Mouse (Mus musculus) hindbrain, embryonic 12.5 days (tissue): ENCODE measurements at regions not wholly inside any gene's neighbourhood (a gene's known extent, or its start where the extent isn't known, plus 50 kb on each side); places are given as distances from the start of the nearest gene placed in this dataset.

ENCODE experiments used
- ATAC-seq: fragments of 200-750 bp; cut with Nextera tagmentation; 2 replicates; pipeline ENCODE4 v1.8.0; 2017; ENCODE audit warnings: moderate TSS enrichment; ENCODE audit not compliant: low FRiP score
- H3K27ac ChIP-seq: fragments of 300-500 bp; sonication (generic); 2 replicates; pipeline ENCODE4 v1.5.1; 2016; ENCODE audit warnings: mild to moderate bottlenecking
- H3K27me3 ChIP-seq: fragments of 300-500 bp; sonication (generic); 2 replicates; pipeline ENCODE4 v1.6.1; 2016; ENCODE audit warnings: mild to moderate bottlenecking
- H3K36me3 ChIP-seq: fragments of 300-500 bp; sonication (generic); 2 replicates; pipeline ENCODE4 v1.6.1; 2016; ENCODE audit warnings: mild to moderate bottlenecking
- H3K4me1 ChIP-seq: fragments of 300-500 bp; sonication (generic); 2 replicates; pipeline ENCODE4 v1.6.1; 2016
- H3K4me2 ChIP-seq: fragments of 300-500 bp; sonication (generic); replicated peaks from 2 replicates; pipeline ENCODE4 v1.6.1; 2016; ENCODE audit warnings: mild to moderate bottlenecking
- H3K4me3 ChIP-seq: fragments of 300-500 bp; sonication (generic); 2 replicates; pipeline ENCODE4 v1.5.1; 2016; ENCODE audit warnings: mild to moderate bottlenecking
- H3K9ac ChIP-seq: fragments of 300-500 bp; sonication (generic); 2 replicates; pipeline ENCODE4 v1.6.1; 2016; ENCODE audit warnings: mild to moderate bottlenecking, moderate library complexity
- H3K9me3 ChIP-seq: fragments of 300-500 bp; sonication (generic); replicated peaks from 2 replicates; pipeline ENCODE4 v1.6.1; 2016; ENCODE audit warnings: mild to moderate bottlenecking
- WGBS: fragments of 180-500 bp; shearing (Covaris S2); methylation state at CpG from one replicate; pipeline ENCODE4 v1.1.7; 2016; 5-methylcytosine and 5-hydroxymethylcytosine counted together

- WGBS: 62% methylated on average over 1 of the region's 1 CpGs
- Histone ChIP-seq H3K27me3 (no peaks in the 10 kb centered on the region), H3K9me3 (no peaks in the 10 kb centered on the region), H3K4me3 (no peak overlapping the region), H3K36me3 (no peaks in the 10 kb centered on the region), H3K27ac (peak overlapping the region; percentile 75; the same call in 1 of the 2 replicates), H3K9ac (no peak overlapping the region), H3K4me2 (no peak overlapping the region), H3K4me1 (peaks cover 19% of the 10 kb centered on the region)
- ATAC-seq: no peak
Observed at GRCm38 (mm10) chr2:50519129-50519504, 222.5 kb upstream of the Mmadhc start.

- no peak overlapping the region for H3K9ac ChIP-seq
- WGBS: 55% methylated on average over 10 of the region's 10 CpGs
Observed at GRCm38 (mm10) chr2:50518371-50519128, 221.9 kb upstream of the Mmadhc start.

GRCm38 (mm10) chr2:50513276-50513675 is 216.7 kb upstream of the Mmadhc start:
- no peak overlapping the region for H3K9ac ChIP-seq

More at GRCm38 (mm10) chr2:50518371-50519128, 221.9 kb upstream of the Mmadhc start:
- Histone ChIP-seq H3K9me3 (no peaks in the 10 kb centered on the region), H3K27me3 (no peaks in the 10 kb centered on the region), H3K4me1 (peaks cover 19% of the 10 kb centered on the region), H3K27ac (peak overlapping the region; percentile 75), H3K4me2 (no peak overlapping the region), H3K36me3 (no peaks in the 10 kb centered on the region), H3K4me3 (no peak overlapping the region)
- peak; percentile 48; the same call in 1 of the 2 replicates for ATAC-seq

GRCm38 (mm10) chr2:50498713-50499112 is 202.1 kb upstream of the Mmadhc start:
- Histone ChIP-seq H3K27ac (no peak overlapping the region), H3K9ac (no peak overlapping the region), H3K4me1 (no peaks in the 10 kb centered on the region), H3K4me3 (no peak overlapping the region), H3K27me3 (no peaks in the 10 kb centered on the region), H3K4me2 (no peak overlapping the region), H3K36me3 (no peaks in the 10 kb centered on the region), H3K9me3 (no peaks in the 10 kb centered on the region)
- WGBS: 93% methylated on average over 8 of the region's 8 CpGs
- no peak for ATAC-seq

More at GRCm38 (mm10) chr2:50513276-50513675, 216.7 kb upstream of the Mmadhc start:
- WGBS: 98% methylated on average over 4 of the region's 4 CpGs
- H3K4me3 ChIP-seq: no peak overlapping the region
- no peaks in the 10 kb centered on the region for H3K36me3 ChIP-seq
- no peak for ATAC-seq
- H3K4me2 ChIP-seq: no peak overlapping the region
- peaks cover 2% of the 10 kb centered on the region; the same call in 1 of the 2 replicates for H3K4me1 ChIP-seq
- H3K9me3 ChIP-seq: 0 out of 2 replicates have a peak, but pooled peaks cover 2% of the 10 kb centered on the region
- no peak overlapping the region for H3K27ac ChIP-seq
- H3K27me3 ChIP-seq: no peaks in the 10 kb centered on the region

- no peak for ATAC-seq
- Histone ChIP-seq H3K36me3 (no peaks in the 10 kb centered on the region), H3K27ac (no peak overlapping the region), H3K4me3 (no peak overlapping the region), H3K9ac (no peak overlapping the region), H3K9me3 (no peaks in the 10 kb centered on the region), H3K4me1 (no peaks in the 10 kb centered on the region), H3K4me2 (no peak overlapping the region), H3K27me3 (no peaks in the 10 kb centered on the region)
- WGBS: 78% methylated on average over 3 of the region's 3 CpGs
Observed at GRCm38 (mm10) chr2:50496057-50496433, 199.4 kb upstream of the Mmadhc start.

- H3K27me3 ChIP-seq: no peaks in the 10 kb centered on the region
- no peak overlapping the region for H3K4me2 ChIP-seq
- ATAC-seq: no peak
- no peaks in the 10 kb centered on the region for H3K36me3 ChIP-seq
- H3K4me1 ChIP-seq: no peaks in the 10 kb centered on the region
- no peak overlapping the region for H3K9ac ChIP-seq
- 72% methylated on average over 5 of the region's 5 CpGs for WGBS
- H3K9me3 ChIP-seq: no peaks in the 10 kb centered on the region
- H3K4me3 ChIP-seq: no peak overlapping the region
- no peak overlapping the region for H3K27ac ChIP-seq
Observed at GRCm38 (mm10) chr2:50495141-50496056, 198.8 kb upstream of the Mmadhc start.

GRCm38 (mm10) chr2:50493597-50494335 is 197.2 kb upstream of the Mmadhc start:
- Histone ChIP-seq H3K27me3 (no peaks in the 10 kb centered on the region), H3K4me2 (no peak overlapping the region), H3K9me3 (no peaks in the 10 kb centered on the region), H3K9ac (no peak overlapping the region), H3K4me3 (no peak overlapping the region), H3K36me3 (no peaks in the 10 kb centered on the region), H3K4me1 (no peaks in the 10 kb centered on the region), H3K27ac (no peak overlapping the region)
- WGBS: 77% methylated on average over 4 of the region's 4 CpGs
- no peak for ATAC-seq

GRCm38 (mm10) chr2:50463799-50464198 is 167.2 kb upstream of the Mmadhc start:
- H3K4me1 ChIP-seq: no peaks in the 10 kb centered on the region
- no peak overlapping the region for H3K4me3 ChIP-seq
- no peak overlapping the region for H3K9ac ChIP-seq
- no peak for ATAC-seq
- H3K4me2 ChIP-seq: no peak overlapping the region
- H3K36me3 ChIP-seq: no peaks in the 10 kb centered on the region
- H3K9me3 ChIP-seq: peaks cover 6% of the 10 kb centered on the region; the same call in 1 of the 2 replicates
- no peaks in the 10 kb centered on the region for H3K27me3 ChIP-seq
- no peak overlapping the region for H3K27ac ChIP-seq
- WGBS: 61% methylated on average over 4 of the region's 4 CpGs

GRCm38 (mm10) chr2:50462378-50462777 is 165.8 kb upstream of the Mmadhc start:
- H3K4me3 ChIP-seq: no peak overlapping the region
- H3K36me3 ChIP-seq: no peaks in the 10 kb centered on the region
- 96% methylated on average over 1 of the region's 1 CpGs for WGBS
- no peak overlapping the region for H3K4me2 ChIP-seq
- H3K4me1 ChIP-seq: no peaks in the 10 kb centered on the region
- H3K9me3 ChIP-seq: peaks cover 8% of the 10 kb centered on the region; the same call in 1 of the 2 replicates
- no peaks in the 10 kb centered on the region for H3K27me3 ChIP-seq
- no peak for ATAC-seq
- no peak overlapping the region for H3K27ac ChIP-seq
- no peak overlapping the region for H3K9ac ChIP-seq

- Histone ChIP-seq H3K4me2 (no peak overlapping the region), H3K9me3 (peaks cover 8% of the 10 kb centered on the region; the same call in 1 of the 2 replicates), H3K27me3 (no peaks in the 10 kb centered on the region), H3K27ac (no peak overlapping the region), H3K9ac (no peak overlapping the region), H3K4me3 (no peak overlapping the region), H3K36me3 (no peaks in the 10 kb centered on the region), H3K4me1 (no peaks in the 10 kb centered on the region)
- 78% methylated on average over 1 of the region's 1 CpGs for WGBS
- no peak for ATAC-seq
Observed at GRCm38 (mm10) chr2:50456654-50457053, 160.1 kb upstream of the Mmadhc start.

GRCm38 (mm10) chr2:50448117-50448516 is 151.5 kb upstream of the Mmadhc start:
- Histone ChIP-seq H3K27ac (no peak overlapping the region), H3K4me1 (0 out of 2 replicates have a peak, but pooled peaks cover 4% of the 10 kb centered on the region), H3K27me3 (no peaks in the 10 kb centered on the region), H3K9ac (no peak overlapping the region), H3K4me3 (no peak overlapping the region), H3K4me2 (no peak overlapping the region), H3K36me3 (no peaks in the 10 kb centered on the region), H3K9me3 (no peaks in the 10 kb centered on the region)
- ATAC-seq: no peak

- no peaks in the 10 kb centered on the region for H3K9me3 ChIP-seq
- 81% methylated on average over 2 of the region's 2 CpGs for WGBS
- no peak overlapping the region for H3K27ac ChIP-seq
- H3K4me3 ChIP-seq: no peak overlapping the region
- no peak overlapping the region for H3K9ac ChIP-seq
- no peak overlapping the region for H3K4me2 ChIP-seq
- H3K27me3 ChIP-seq: no peaks in the 10 kb centered on the region
- no peaks in the 10 kb centered on the region for H3K36me3 ChIP-seq
- H3K4me1 ChIP-seq: 0 out of 2 replicates have a peak, but pooled peaks cover 4% of the 10 kb centered on the region
- ATAC-seq: no peak
Observed at GRCm38 (mm10) chr2:50445963-50446485, 149.4 kb upstream of the Mmadhc start.
